Mouse (Mus musculus) bone marrow macrophage, adult 2 months (primary cell): ENCODE results near the gene Bcor. TPM values are rescaled to one million over a fixed set of nuclear protein-coding genes. Genes with fewer than 3 reads are reported as not detected.

ENCODE experiments used
- H3K27ac ChIP-seq: 2 replicates; pipeline ENCODE4 v1.5.1; 2012; ENCODE audit warnings: low read depth, low read length; ENCODE audit not compliant: insufficient read depth
- H3K4me1 ChIP-seq: 2 replicates; pipeline ENCODE4 v1.6.1; 2012; ENCODE audit warnings: low read length; ENCODE audit not compliant: control insufficient read depth, insufficient read depth
- H3K4me3 ChIP-seq: 2 replicates; pipeline ENCODE4 v1.5.1; 2012; ENCODE audit warnings: mild to moderate bottlenecking, low read length, moderate library complexity; ENCODE audit not compliant: insufficient read depth
- CTCF ChIP-seq: IDR thresholded peaks from 2 replicates; pipeline ENCODE4 v1.5.1; 2012; ENCODE audit warnings: low read depth, mild to moderate bottlenecking, low read length, moderate library complexity
- POLR2A ChIP-seq: IDR thresholded peaks from 2 replicates; pipeline ENCODE4 v1.6.1; 2012; ENCODE audit warnings: mild to moderate bottlenecking, low read depth, low read length, borderline replicate concordance
- polyA plus RNA-seq: library from polyadenylated mRNA; stranded (reverse); fragments of >200 nt; gene quantifications from 2 replicates; pipeline ENCODE4 v1.2.4, GENCODE M21; 2012; ENCODE audit not compliant: missing spikeins, insufficient read depth, insufficient read length

The Bcor gene
- polyA plus RNA-seq, 1 experiment: 11.4 TPM

- Histone ChIP-seq H3K4me1 (peaks cover 2% of the 10 kb centered on the region; the same call in 1 of the 2 replicates), H3K4me3 (peak overlapping the region; percentile 68), H3K27ac (peak overlapping the region; percentile 30; the same call in 1 of the 2 replicates)
- no peak for TF ChIP-seq CTCF
- no peak for TF ChIP-seq POLR2A
These were observed 79.9 kb downstream of the Bcor start for GRCm38 (mm10) chrX:12080095-12080903.

- H3K4me1 ChIP-seq: peaks cover 2% of the 10 kb centered on the region; the same call in 1 of the 2 replicates
- TF ChIP-seq CTCF (no peak), POLR2A (no peak)
- H3K4me3 ChIP-seq: peak overlapping the region; percentile 68
- H3K27ac ChIP-seq: no peak overlapping the region
These were observed 80.7 kb downstream of the Bcor start for GRCm38 (mm10) chrX:12079309-12080094.

GRCm38 (mm10) chrX:12079059-12079308 lies 81.2 kb downstream of the Bcor start:
- Histone ChIP-seq H3K27ac (no peak overlapping the region; the same call in 1 of the 2 replicates), H3K4me3 (peak overlapping the region; percentile 68), H3K4me1 (peaks cover 2% of the 10 kb centered on the region; the same call in 1 of the 2 replicates)
- TF ChIP-seq CTCF (no peak), POLR2A (no peak)

GRCm38 (mm10) chrX:12078195-12079058 lies 81.7 kb downstream of the Bcor start:
- Histone ChIP-seq H3K4me3 (peak overlapping the region; percentile 68), H3K27ac (no peak overlapping the region; the same call in 1 of the 2 replicates), H3K4me1 (peaks cover 2% of the 10 kb centered on the region; the same call in 1 of the 2 replicates)
- TF ChIP-seq POLR2A (no peak), CTCF (no peak)

GRCm38 (mm10) chrX:12077601-12077980 lies 82.6 kb downstream of the Bcor start:
- H3K4me1 ChIP-seq: peaks cover 7% of the 10 kb centered on the region
- no peak overlapping the region for H3K27ac ChIP-seq
- H3K4me3 ChIP-seq: peak overlapping the region; percentile 68
- no peak for TF ChIP-seq CTCF
- no peak for TF ChIP-seq POLR2A

GRCm38 (mm10) chrX:12076763-12077600 lies 83.2 kb downstream of the Bcor start:
- peaks cover 14% of the 10 kb centered on the region for H3K4me1 ChIP-seq
- TF ChIP-seq CTCF (no peak), POLR2A (no peak)
- H3K4me3 ChIP-seq: peak overlapping the region; percentile 68
- no peak overlapping the region for H3K27ac ChIP-seq

GRCm38 (mm10) chrX:12072721-12073120 lies 87.4 kb downstream of the Bcor start:
- no peak for TF ChIP-seq POLR2A
- no peak for TF ChIP-seq CTCF
- Histone ChIP-seq H3K27ac (no peak overlapping the region), H3K4me3 (no peak overlapping the region), H3K4me1 (peaks cover 12% of the 10 kb centered on the region)

- TF ChIP-seq POLR2A: no peak
- TF ChIP-seq CTCF: no peak
- H3K4me1 ChIP-seq: peaks cover 12% of the 10 kb centered on the region
- H3K27ac ChIP-seq: no peak overlapping the region
- H3K4me3 ChIP-seq: no peak overlapping the region
These were observed 91.0 kb downstream of the Bcor start for GRCm38 (mm10) chrX:12068978-12069724.

GRCm38 (mm10) chrX:12067851-12068510 lies 92.2 kb downstream of the Bcor start:
- TF ChIP-seq POLR2A (no peak), CTCF (no peak)
- peaks cover 10% of the 10 kb centered on the region for H3K4me1 ChIP-seq

More at GRCm38 (mm10) chrX:12067851-12068510, 92.2 kb downstream of the Bcor start:
- H3K4me3 ChIP-seq: no peak overlapping the region
- no peak overlapping the region for H3K27ac ChIP-seq
